Mouse (Mus musculus): ENCODE data around the gene Dgki. TPM values are rescaled to one million over a fixed set of nuclear protein-coding genes. Genes with fewer than 3 reads are reported as not detected.

The Dgki gene
- 4.0 and 4.1 TPM in 2 replicates for polyA plus RNA-seq (2016; fragmentation: Nextera tagmentation; extraction: Ambion mirVana)

DNA sequence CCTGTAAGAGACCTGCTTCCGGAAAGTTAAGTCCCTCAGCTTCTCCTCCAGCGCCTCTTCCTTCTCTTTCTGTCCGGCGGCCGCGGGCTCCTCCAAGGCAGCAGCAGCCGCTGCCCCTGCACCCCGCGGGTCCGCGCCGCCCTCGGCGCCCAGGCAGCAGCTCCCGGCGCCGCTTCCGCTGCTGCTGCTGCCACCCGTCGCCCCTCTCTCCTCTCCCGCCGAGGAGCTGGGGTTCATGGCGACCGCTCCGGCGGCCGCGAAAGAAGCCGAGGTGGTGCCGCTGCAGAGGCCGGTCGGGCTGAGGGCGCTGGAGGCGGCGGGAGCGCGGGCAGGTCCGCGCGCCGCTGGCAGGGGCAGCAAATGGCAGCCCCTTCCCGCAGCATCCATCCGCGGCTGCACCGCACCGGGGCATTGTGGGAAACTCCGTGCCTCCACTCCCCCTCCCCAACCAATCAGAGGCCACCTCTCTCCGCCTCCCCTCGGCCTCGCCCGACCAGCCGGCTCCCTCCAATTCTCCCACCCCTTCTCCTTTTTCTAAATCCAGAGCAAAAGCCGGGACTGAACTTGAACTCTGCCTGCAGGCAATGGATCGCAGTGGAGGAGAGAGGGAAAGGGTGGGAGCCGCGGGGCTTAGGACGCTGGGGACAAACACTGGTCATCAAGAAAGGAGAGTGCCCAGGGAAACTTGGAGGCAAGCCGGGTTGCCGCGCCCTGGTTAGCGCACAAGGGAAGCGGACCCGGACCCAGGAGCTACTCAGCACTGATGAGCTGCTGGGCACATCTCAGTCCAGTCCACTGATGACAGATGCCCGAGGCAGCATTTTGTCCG lies at the start of gene Dgki:
TSS of gene Dgki (minus strand) at position 623 of the 829 bp plus-strand sequence.
- no peaks in the 10 kb centered on the region for H3K36me3 ChIP-seq (replicated peaks)
- peaks cover 54% of the 10 kb centered on the region for H3K27me3 ChIP-seq
- ATAC-seq (ENCODE audit: low FRiP score) = peak; percentile 96
- peak within 1 kb of the TSS; percentile 94 for H3K4me2 ChIP-seq
- no peak within 1 kb of the TSS; the same call in 1 of the 2 replicates for H3K27ac ChIP-seq
- WGBS = under 1% methylated on average over 63 of the region's 65 CpGs
- peaks cover 34% of the 10 kb centered on the region for H3K4me1 ChIP-seq
- peak within 1 kb of the TSS; percentile 81 for H3K4me3 ChIP-seq (replicated peaks)
- H3K9me3 ChIP-seq = no peaks in the 10 kb centered on the region
- H3K9ac ChIP-seq = peak within 1 kb of the TSS; percentile 79

DNA sequence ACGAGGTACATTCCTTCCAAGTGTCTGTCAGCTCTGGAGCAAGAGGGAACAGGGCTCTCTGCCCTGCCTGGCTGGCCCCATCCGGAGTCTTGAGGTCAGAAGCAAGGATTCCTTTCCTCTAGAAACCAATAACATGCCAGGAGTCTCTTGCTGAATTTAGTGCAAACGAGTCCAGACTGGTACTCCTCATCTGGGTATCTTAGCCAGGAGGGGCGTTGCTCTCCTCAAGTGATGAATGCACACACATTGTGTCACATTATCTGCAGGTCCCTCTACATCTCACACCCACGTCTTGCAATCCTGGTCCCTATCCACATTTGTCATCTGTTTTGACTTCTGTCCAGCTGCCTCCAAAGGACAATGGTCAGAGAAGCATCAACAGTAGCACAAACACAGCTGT lies 47.6 kb upstream of the Dgki start:
- H3K4me2 ChIP-seq = no peak overlapping the region
- H3K9ac ChIP-seq = no peak overlapping the region
- H3K4me1 ChIP-seq = 0 out of 2 replicates have a peak, but pooled peaks cover 2% of the 10 kb centered on the region
- H3K36me3 ChIP-seq (replicated peaks) = no peaks in the 10 kb centered on the region
- no peak overlapping the region for H3K4me3 ChIP-seq (replicated peaks)
- 85% methylated on average over 5 of the region's 5 CpGs for WGBS
- H3K27ac ChIP-seq = no peak overlapping the region
- H3K9me3 ChIP-seq = no peaks in the 10 kb centered on the region
- no peak for ATAC-seq (ENCODE audit: low FRiP score)
- H3K27me3 ChIP-seq = no peaks in the 10 kb centered on the region

GRCm38 (mm10) chr6:37338055-37338454 lies 38.1 kb upstream of the Dgki start:
- Histone ChIP-seq H3K27me3 (no peaks in the 10 kb centered on the region), H3K4me1 (peaks cover 13% of the 10 kb centered on the region), H3K27ac (no peak overlapping the region), H3K4me2 (no peak overlapping the region), H3K4me3 (replicated peaks) (no peak overlapping the region), H3K36me3 (replicated peaks) (no peaks in the 10 kb centered on the region; the same call in 1 of the 2 replicates), H3K9ac (no peak overlapping the region), H3K9me3 (no peaks in the 10 kb centered on the region)
- ATAC-seq (ENCODE audit: low FRiP score) = no peak
- WGBS = 90% methylated on average over 5 of the region's 5 CpGs

- Histone ChIP-seq H3K4me2 (no peak overlapping the region), H3K9me3 (no peaks in the 10 kb centered on the region), H3K27me3 (no peaks in the 10 kb centered on the region), H3K4me1 (peaks cover 13% of the 10 kb centered on the region), H3K27ac (no peak overlapping the region), H3K36me3 (replicated peaks) (no peaks in the 10 kb centered on the region; the same call in 1 of the 2 replicates), H3K4me3 (replicated peaks) (no peak overlapping the region), H3K9ac (no peak overlapping the region)
- WGBS = 7% methylated on average over 5 of the region's 5 CpGs
- ATAC-seq (ENCODE audit: low FRiP score) = 0 out of 2 replicates have a peak, but pooled peaks have one; percentile 41
Observed at GRCm38 (mm10) chr6:37336831-37337260, 36.9 kb upstream of the Dgki start.

GRCm38 (mm10) chr6:37336381-37336780 lies 36.4 kb upstream of the Dgki start:
- no peak overlapping the region for H3K27ac ChIP-seq
- no peak for ATAC-seq (ENCODE audit: low FRiP score)

GRCm38 (mm10) chr6:37332846-37333245 lies 32.9 kb upstream of the Dgki start:
- Histone ChIP-seq H3K4me2 (no peak overlapping the region), H3K27me3 (no peaks in the 10 kb centered on the region), H3K9me3 (no peaks in the 10 kb centered on the region), H3K27ac (no peak overlapping the region), H3K9ac (no peak overlapping the region), H3K4me3 (replicated peaks) (no peak overlapping the region), H3K36me3 (replicated peaks) (no peaks in the 10 kb centered on the region; the same call in 1 of the 2 replicates), H3K4me1 (peaks cover 30% of the 10 kb centered on the region)
- ATAC-seq (ENCODE audit: low FRiP score) = no peak
- 81% methylated on average over 10 of the region's 10 CpGs for WGBS

More at GRCm38 (mm10) chr6:37336381-37336780, 36.4 kb upstream of the Dgki start:
- no peaks in the 10 kb centered on the region for H3K9me3 ChIP-seq
- H3K4me3 ChIP-seq (replicated peaks) = no peak overlapping the region
- no peaks in the 10 kb centered on the region; the same call in 1 of the 2 replicates for H3K36me3 ChIP-seq (replicated peaks)
- 58% methylated on average over 7 of the region's 7 CpGs for WGBS
- H3K27me3 ChIP-seq = no peaks in the 10 kb centered on the region
- peaks cover 13% of the 10 kb centered on the region for H3K4me1 ChIP-seq
- no peak overlapping the region for H3K9ac ChIP-seq
- no peak overlapping the region for H3K4me2 ChIP-seq

- no peaks in the 10 kb centered on the region for H3K27me3 ChIP-seq
- H3K27ac ChIP-seq = no peak overlapping the region
- no peak overlapping the region for H3K4me3 ChIP-seq (replicated peaks)
- no peak overlapping the region for H3K9ac ChIP-seq
- no peaks in the 10 kb centered on the region; the same call in 1 of the 2 replicates for H3K36me3 ChIP-seq (replicated peaks)
- no peak overlapping the region for H3K4me2 ChIP-seq
- H3K4me1 ChIP-seq = peaks cover 28% of the 10 kb centered on the region
- WGBS = 48% methylated on average over 5 of the region's 5 CpGs
- peak; percentile 76 for ATAC-seq (ENCODE audit: low FRiP score)
- no peaks in the 10 kb centered on the region for H3K9me3 ChIP-seq
Observed at GRCm38 (mm10) chr6:37329901-37330864, 30.2 kb upstream of the Dgki start.

DNA sequence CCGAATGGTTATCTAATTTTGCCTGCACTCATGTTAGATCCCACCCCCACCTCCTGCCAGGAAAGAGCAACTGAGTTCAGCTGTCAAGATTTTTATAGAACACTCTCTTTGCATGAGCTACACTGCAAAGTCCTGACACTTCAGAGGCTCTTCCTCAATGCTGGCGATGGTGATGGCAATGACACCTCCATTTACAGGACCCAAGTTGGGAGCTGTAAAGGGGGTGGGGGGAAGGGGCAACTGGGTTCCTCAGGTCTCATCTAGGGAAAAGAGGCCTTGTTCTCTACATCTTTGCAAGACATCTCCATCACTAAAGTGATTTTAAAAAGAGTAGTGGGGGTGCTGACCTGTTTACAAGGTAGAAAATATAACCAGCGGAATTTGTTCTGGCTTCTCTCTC lies 29.4 kb upstream of the Dgki start:
- Histone ChIP-seq H3K36me3 (replicated peaks) (no peaks in the 10 kb centered on the region; the same call in 1 of the 2 replicates), H3K9me3 (no peaks in the 10 kb centered on the region), H3K4me2 (no peak overlapping the region), H3K27ac (no peak overlapping the region), H3K4me1 (peaks cover 28% of the 10 kb centered on the region), H3K9ac (no peak overlapping the region), H3K27me3 (no peaks in the 10 kb centered on the region), H3K4me3 (replicated peaks) (no peak overlapping the region)
- WGBS = 88% methylated on average over 3 of the region's 3 CpGs
- no peak for ATAC-seq (ENCODE audit: low FRiP score)

DNA sequence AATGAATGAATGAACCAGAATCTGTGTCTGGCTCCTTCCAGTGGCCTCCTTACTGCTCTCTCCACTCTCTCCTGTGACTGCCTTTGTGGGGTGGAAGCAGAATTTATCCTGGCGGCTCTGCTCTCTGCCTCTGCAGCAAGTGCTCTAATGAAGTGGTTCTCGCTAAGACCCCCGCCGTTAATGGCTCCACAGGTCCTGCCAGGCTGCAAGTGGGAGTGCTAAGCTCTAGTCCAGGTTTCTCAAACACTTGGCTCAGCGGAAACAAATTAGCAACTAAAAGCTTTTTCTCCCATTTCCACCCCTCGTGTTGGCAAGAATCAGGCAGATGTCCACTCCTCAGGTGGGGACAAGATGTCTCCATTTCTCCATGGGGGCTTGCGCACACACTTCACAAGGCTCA lies 28.7 kb upstream of the Dgki start:
- Histone ChIP-seq H3K27ac (no peak overlapping the region), H3K4me2 (no peak overlapping the region), H3K27me3 (no peaks in the 10 kb centered on the region), H3K36me3 (replicated peaks) (no peaks in the 10 kb centered on the region), H3K9ac (no peak overlapping the region), H3K9me3 (no peaks in the 10 kb centered on the region), H3K4me1 (peaks cover 28% of the 10 kb centered on the region), H3K4me3 (replicated peaks) (no peak overlapping the region)
- 27% methylated on average over 7 of the region's 7 CpGs for WGBS
- ATAC-seq (ENCODE audit: low FRiP score) = no peak

DNA sequence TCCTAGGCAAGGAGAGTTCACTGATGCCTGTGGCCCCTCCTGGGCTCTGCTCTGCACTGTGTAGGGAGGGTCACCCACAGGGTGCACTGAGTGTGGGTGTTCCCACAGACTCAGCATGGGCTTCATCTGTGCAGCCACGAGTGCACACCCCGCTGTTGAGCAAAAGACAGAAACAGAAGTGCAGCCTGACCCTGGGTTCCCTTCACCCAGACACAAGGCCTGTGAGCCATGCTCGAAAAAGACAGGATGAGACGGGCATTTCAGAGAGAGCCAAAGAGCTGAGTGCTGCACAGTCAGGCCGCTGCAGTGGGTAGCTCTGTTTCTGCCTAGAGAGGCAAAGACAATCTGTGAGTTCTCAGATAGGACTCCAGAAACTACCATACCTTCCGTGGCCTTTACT lies 27.5 kb upstream of the Dgki start:
- WGBS = 52% methylated on average over 6 of the region's 6 CpGs
- H3K36me3 ChIP-seq (replicated peaks) = no peaks in the 10 kb centered on the region
- H3K4me2 ChIP-seq = no peak overlapping the region
- no peaks in the 10 kb centered on the region for H3K27me3 ChIP-seq
- no peak overlapping the region for H3K4me3 ChIP-seq (replicated peaks)
- H3K9ac ChIP-seq = no peak overlapping the region
- H3K9me3 ChIP-seq = no peaks in the 10 kb centered on the region
- H3K4me1 ChIP-seq = peaks cover 28% of the 10 kb centered on the region
- ATAC-seq (ENCODE audit: low FRiP score) = no peak
- H3K27ac ChIP-seq = no peak overlapping the region

GRCm38 (mm10) chr6:37326603-37326955 lies 26.6 kb upstream of the Dgki start:
- Histone ChIP-seq H3K9me3 (no peaks in the 10 kb centered on the region), H3K27me3 (no peaks in the 10 kb centered on the region), H3K36me3 (replicated peaks) (no peaks in the 10 kb centered on the region), H3K27ac (no peak overlapping the region), H3K4me2 (no peak overlapping the region), H3K4me3 (replicated peaks) (no peak overlapping the region), H3K9ac (no peak overlapping the region), H3K4me1 (peaks cover 28% of the 10 kb centered on the region)
- WGBS = 52% methylated on average over 8 of the region's 8 CpGs
- ATAC-seq (ENCODE audit: low FRiP score) = no peak
